Mouse (Mus musculus): ENCODE results near the gene C1ra. TPM values are rescaled to one million over a fixed set of nuclear protein-coding genes. Genes with fewer than 3 reads are reported as not detected.

The C1ra gene
- polyA plus RNA-seq, 1 experiment, result 17.8 TPM

- no peaks in the 10 kb centered on the region for H3K4me1 ChIP-seq (ENCODE audit: control insufficient read depth, insufficient read depth, insufficient read length)
- no peaks in the 10 kb centered on the region for H3K27me3 ChIP-seq (ENCODE audit: control insufficient read depth, insufficient read depth, low read length)
- WGBS, result 5% methylated on average over 8 of the region's 8 CpGs
- H3K27ac ChIP-seq (ENCODE audit: insufficient read depth, low read length), result no peak within 1 kb of the TSS
- no peaks in the 10 kb centered on the region for H3K36me3 ChIP-seq (ENCODE audit: control insufficient read depth, insufficient read depth, low read length)
- DNase-seq (ENCODE audit: low read depth in 1 of 2, low spot score in 2 of 2), result peak; percentile 15 to 31
- no peak within 1 kb of the TSS for H3K4me3 ChIP-seq (ENCODE audit: extremely low read depth, insufficient read depth, insufficient read length)
- TF ChIP-seq POLR2A (IDR thresholded peaks at IDR 0.05; ENCODE audit: low read depth, low read length) (no peak), CTCF (IDR thresholded peaks at IDR 0.05; ENCODE audit: extremely low read depth, insufficient read depth, insufficient read length, insufficient replicate concordance) (peak; percentile 67; the same call in 1 of the 2 replicates)
These were observed 57.8 kb downstream of the C1ra start, which contains the start of gene C1rb for GRCm38 (mm10) chr6:124570026-124570425. Gene C1rb, plus strand, starts transcription at chr6:124570294.

Other genes starting within 250 kb of the C1ra start
- gene Cd163, start 207.7 kb upstream of the C1ra start, polyA plus RNA-seq (2012; rRNA removed), result 1.7 and 2.3 TPM in 2 replicates
- gene Pex5, start 97.3 kb upstream of the C1ra start, polyA plus RNA-seq (2012; rRNA removed), result 18.5 and 20.9 TPM in 2 replicates
- 0.68 and 0.95 TPM in 2 replicates for gene Clstn3, start 47.6 kb upstream of the C1ra start, polyA plus RNA-seq (2012; rRNA removed)
- gene C1rl, start 19.3 kb upstream of the C1ra start, polyA plus RNA-seq (2012; rRNA removed), result 1.3 and 1.5 TPM in 2 replicates
- gene C1s1, start 30.0 kb downstream of the C1ra start, polyA plus RNA-seq (2012; rRNA removed), result 30.0 and 39.4 TPM in 2 replicates
- gene C1rb, start 57.9 kb downstream of the C1ra start, polyA plus RNA-seq (2012; rRNA removed), result 0.05 TPM in 1 of 2 replicates, not detected in the other
- gene C1s2, start 123.7 kb downstream of the C1ra start, polyA plus RNA-seq (2012; rRNA removed), result 0.04 and 0.07 TPM in 2 replicates
- gene Lpcat3, start 150.6 kb downstream of the C1ra start, polyA plus RNA-seq (2012; rRNA removed), result 65.1 and 70.0 TPM in 2 replicates
- 46.2 and 47.9 TPM in 2 replicates for gene Emg1, start 199.8 kb downstream of the C1ra start, polyA plus RNA-seq (2012; rRNA removed)
- gene Phb2, start 199.9 kb downstream of the C1ra start, polyA plus RNA-seq (2012; rRNA removed), result 96.5 and 103 TPM in 2 replicates
- 281 and 332 TPM in 2 replicates for gene Ptpn6, start 226.3 kb downstream of the C1ra start, polyA plus RNA-seq (2012; rRNA removed)
- 209 and 225 TPM in 2 replicates for gene Grcc10, start 229.0 kb downstream of the C1ra start, polyA plus RNA-seq (2012; rRNA removed)
- not detected in 2 replicates for gene Gm45234, start 243.6 kb downstream of the C1ra start, polyA plus RNA-seq (2012; rRNA removed)
- gene Atn1, start 244.1 kb downstream of the C1ra start, polyA plus RNA-seq (2012; rRNA removed), result 37.4 and 41.3 TPM in 2 replicates

All from spleen, adult 2 months (tissue).